Mouse (Mus musculus): ENCODE data around the gene Fbxl17. TPM values are rescaled to one million over a fixed set of nuclear protein-coding genes. Genes with fewer than 3 reads are reported as not detected.

Gene Fbxl17
- polyA plus RNA-seq, 1 experiment from 2014 or later: 3.0 TPM

- WGBS: 71% methylated on average over 2 of the region's 2 CpGs
- H3K4me2 ChIP-seq: no peak overlapping the region
Observed at GRCm38 (mm10) chr17:63122427-63122826, 377.4 kb downstream of the Fbxl17 start.

GRCm38 (mm10) chr17:63119701-63120100, 380.1 kb downstream of the Fbxl17 start:
- Histone ChIP-seq H3K36me3 (ENCODE audit: control insufficient read depth, insufficient read depth, low read length) (no peaks in the 10 kb centered on the region), H3K9me3 (ENCODE audit: control insufficient read depth, low read length) (no peaks in the 10 kb centered on the region), H3K27me3 (replicated peaks; ENCODE audit: control insufficient read depth, insufficient read depth, low read length) (no peaks in the 10 kb centered on the region), H3K9ac (ENCODE audit: low read depth, low read length) (no peak overlapping the region), H3K4me2 (no peak overlapping the region), H3K27ac (ENCODE audit: low read depth, low read length) (no peak overlapping the region), H3K4me1 (replicated peaks; ENCODE audit: control insufficient read depth, insufficient read depth, low read length) (no peaks in the 10 kb centered on the region), H3K4me3 (ENCODE audit: low read depth, low read length) (no peak overlapping the region)
- WGBS: 82% methylated on average over 3 of the region's 3 CpGs
- ATAC-seq (replicated peaks; ENCODE audit: low FRiP score) (no peak), DNase-seq (ENCODE audit: low spot score) (no peak)

More at GRCm38 (mm10) chr17:63122427-63122826, 377.4 kb downstream of the Fbxl17 start:
- H3K27me3 ChIP-seq (replicated peaks; ENCODE audit: control insufficient read depth, insufficient read depth, low read length): no peaks in the 10 kb centered on the region
- H3K4me1 ChIP-seq (replicated peaks; ENCODE audit: control insufficient read depth, insufficient read depth, low read length): no peaks in the 10 kb centered on the region
- no peaks in the 10 kb centered on the region for H3K9me3 ChIP-seq (ENCODE audit: control insufficient read depth, low read length)
- no peak overlapping the region for H3K4me3 ChIP-seq (ENCODE audit: low read depth, low read length)
- no peak overlapping the region for H3K9ac ChIP-seq (ENCODE audit: low read depth, low read length)
- ATAC-seq (replicated peaks; ENCODE audit: low FRiP score) (no peak), DNase-seq (ENCODE audit: low spot score) (no peak)
- H3K36me3 ChIP-seq (ENCODE audit: control insufficient read depth, insufficient read depth, low read length): no peaks in the 10 kb centered on the region
- no peak overlapping the region for H3K27ac ChIP-seq (ENCODE audit: low read depth, low read length)

GRCm38 (mm10) chr17:63119077-63119476, 380.7 kb downstream of the Fbxl17 start:
- ATAC-seq (replicated peaks; ENCODE audit: low FRiP score) (no peak), DNase-seq (ENCODE audit: low spot score) (no peak)
- WGBS: 65% methylated on average over 7 of the region's 7 CpGs
- H3K27me3 ChIP-seq (replicated peaks; ENCODE audit: control insufficient read depth, insufficient read depth, low read length): no peaks in the 10 kb centered on the region
- no peak overlapping the region for H3K9ac ChIP-seq (ENCODE audit: low read depth, low read length)
- H3K4me2 ChIP-seq: no peak overlapping the region
- H3K4me3 ChIP-seq (ENCODE audit: low read depth, low read length): no peak overlapping the region
- no peaks in the 10 kb centered on the region for H3K36me3 ChIP-seq (ENCODE audit: control insufficient read depth, insufficient read depth, low read length)
- no peaks in the 10 kb centered on the region for H3K9me3 ChIP-seq (ENCODE audit: control insufficient read depth, low read length)
- no peaks in the 10 kb centered on the region for H3K4me1 ChIP-seq (replicated peaks; ENCODE audit: control insufficient read depth, insufficient read depth, low read length)
- no peak overlapping the region for H3K27ac ChIP-seq (ENCODE audit: low read depth, low read length)

- H3K27ac ChIP-seq (ENCODE audit: low read depth, low read length): no peak overlapping the region
- no peaks in the 10 kb centered on the region for H3K27me3 ChIP-seq (replicated peaks; ENCODE audit: control insufficient read depth, insufficient read depth, low read length)
- no peak overlapping the region for H3K4me3 ChIP-seq (ENCODE audit: low read depth, low read length)
- no peaks in the 10 kb centered on the region for H3K4me1 ChIP-seq (replicated peaks; ENCODE audit: control insufficient read depth, insufficient read depth, low read length)
- no peaks in the 10 kb centered on the region for H3K36me3 ChIP-seq (ENCODE audit: control insufficient read depth, insufficient read depth, low read length)
- H3K9ac ChIP-seq (ENCODE audit: low read depth, low read length): no peak overlapping the region
- no peak for ATAC-seq (replicated peaks; ENCODE audit: low FRiP score)
- WGBS: 75% methylated on average over 5 of the region's 5 CpGs
- no peak overlapping the region for H3K4me2 ChIP-seq
- H3K9me3 ChIP-seq (ENCODE audit: control insufficient read depth, low read length): no peaks in the 10 kb centered on the region
- no peak for DNase-seq (ENCODE audit: low spot score)
Observed at GRCm38 (mm10) chr17:63117130-63117529, 382.7 kb downstream of the Fbxl17 start.

GRCm38 (mm10) chr17:63114399-63115085, 385.3 kb downstream of the Fbxl17 start:
- no peak overlapping the region for H3K4me2 ChIP-seq
- H3K9me3 ChIP-seq (ENCODE audit: control insufficient read depth, low read length): no peaks in the 10 kb centered on the region
- H3K27me3 ChIP-seq (replicated peaks; ENCODE audit: control insufficient read depth, insufficient read depth, low read length): no peaks in the 10 kb centered on the region
- no peak for DNase-seq (ENCODE audit: low spot score)
- H3K9ac ChIP-seq (ENCODE audit: low read depth, low read length): no peak overlapping the region
- ATAC-seq (replicated peaks; ENCODE audit: low FRiP score): no peak
- no peak overlapping the region for H3K27ac ChIP-seq (ENCODE audit: low read depth, low read length)
- H3K36me3 ChIP-seq (ENCODE audit: control insufficient read depth, insufficient read depth, low read length): no peaks in the 10 kb centered on the region
- WGBS: 86% methylated on average over 19 of the region's 19 CpGs
- H3K4me1 ChIP-seq (replicated peaks; ENCODE audit: control insufficient read depth, insufficient read depth, low read length): no peaks in the 10 kb centered on the region
- no peak overlapping the region for H3K4me3 ChIP-seq (ENCODE audit: low read depth, low read length)

- ATAC-seq (replicated peaks; ENCODE audit: low FRiP score): no peak
- Histone ChIP-seq H3K9ac (ENCODE audit: low read depth, low read length) (no peak overlapping the region), H3K4me2 (no peak overlapping the region), H3K27ac (ENCODE audit: low read depth, low read length) (no peak overlapping the region), H3K4me3 (ENCODE audit: low read depth, low read length) (no peak overlapping the region), H3K27me3 (replicated peaks; ENCODE audit: control insufficient read depth, insufficient read depth, low read length) (no peaks in the 10 kb centered on the region), H3K4me1 (replicated peaks; ENCODE audit: control insufficient read depth, insufficient read depth, low read length) (no peaks in the 10 kb centered on the region), H3K36me3 (ENCODE audit: control insufficient read depth, insufficient read depth, low read length) (no peaks in the 10 kb centered on the region), H3K9me3 (ENCODE audit: control insufficient read depth, low read length) (no peaks in the 10 kb centered on the region)
- no peak for DNase-seq (ENCODE audit: low spot score)
- 85% methylated on average over 5 of the region's 5 CpGs for WGBS
Observed at GRCm38 (mm10) chr17:63112826-63113225, 387.0 kb downstream of the Fbxl17 start.

- no peak for ATAC-seq (replicated peaks; ENCODE audit: low FRiP score)
- no peak overlapping the region for H3K27ac ChIP-seq (ENCODE audit: low read depth, low read length)
- no peak overlapping the region for H3K9ac ChIP-seq (ENCODE audit: low read depth, low read length)
- no peak for DNase-seq (ENCODE audit: low spot score)
- H3K4me3 ChIP-seq (ENCODE audit: low read depth, low read length): no peak overlapping the region
- 64% methylated on average over 6 of the region's 6 CpGs for WGBS
- no peak overlapping the region for H3K4me2 ChIP-seq
- H3K9me3 ChIP-seq (ENCODE audit: control insufficient read depth, low read length): no peaks in the 10 kb centered on the region
- H3K27me3 ChIP-seq (replicated peaks; ENCODE audit: control insufficient read depth, insufficient read depth, low read length): no peaks in the 10 kb centered on the region
- no peaks in the 10 kb centered on the region for H3K36me3 ChIP-seq (ENCODE audit: control insufficient read depth, insufficient read depth, low read length)
- H3K4me1 ChIP-seq (replicated peaks; ENCODE audit: control insufficient read depth, insufficient read depth, low read length): no peaks in the 10 kb centered on the region
Observed at GRCm38 (mm10) chr17:63110994-63111393, 388.8 kb downstream of the Fbxl17 start.

- Histone ChIP-seq H3K9me3 (ENCODE audit: control insufficient read depth, low read length) (no peaks in the 10 kb centered on the region), H3K9ac (ENCODE audit: low read depth, low read length) (no peak overlapping the region), H3K27ac (ENCODE audit: low read depth, low read length) (no peak overlapping the region), H3K27me3 (replicated peaks; ENCODE audit: control insufficient read depth, insufficient read depth, low read length) (no peaks in the 10 kb centered on the region), H3K4me1 (replicated peaks; ENCODE audit: control insufficient read depth, insufficient read depth, low read length) (no peaks in the 10 kb centered on the region), H3K4me3 (ENCODE audit: low read depth, low read length) (no peak overlapping the region), H3K36me3 (ENCODE audit: control insufficient read depth, insufficient read depth, low read length) (no peaks in the 10 kb centered on the region), H3K4me2 (no peak overlapping the region)
- 88% methylated on average over 7 of the region's 7 CpGs for WGBS
- DNase-seq (ENCODE audit: low spot score) (no peak), ATAC-seq (replicated peaks; ENCODE audit: low FRiP score) (no peak)
Observed at GRCm38 (mm10) chr17:63110211-63110755, 389.5 kb downstream of the Fbxl17 start.

- no peak overlapping the region for H3K27ac ChIP-seq (ENCODE audit: low read depth, low read length)
- no peak for DNase-seq (ENCODE audit: low spot score)
- H3K9me3 ChIP-seq (ENCODE audit: control insufficient read depth, low read length): no peaks in the 10 kb centered on the region
- no peaks in the 10 kb centered on the region for H3K27me3 ChIP-seq (replicated peaks; ENCODE audit: control insufficient read depth, insufficient read depth, low read length)
- ATAC-seq (replicated peaks; ENCODE audit: low FRiP score): no peak
- no peaks in the 10 kb centered on the region for H3K36me3 ChIP-seq (ENCODE audit: control insufficient read depth, insufficient read depth, low read length)
- H3K4me1 ChIP-seq (replicated peaks; ENCODE audit: control insufficient read depth, insufficient read depth, low read length): no peaks in the 10 kb centered on the region
- no peak overlapping the region for H3K9ac ChIP-seq (ENCODE audit: low read depth, low read length)
- 86% methylated on average over 5 of the region's 5 CpGs for WGBS
- no peak overlapping the region for H3K4me2 ChIP-seq
- no peak overlapping the region for H3K4me3 ChIP-seq (ENCODE audit: low read depth, low read length)
Observed at GRCm38 (mm10) chr17:63108035-63108434, 391.8 kb downstream of the Fbxl17 start.
